Mouse (Mus musculus) adrenal gland, adult 2 months (tissue): Measurements from ENCODE around the gene Cdkn1b. TPM values are rescaled to one million over a fixed set of nuclear protein-coding genes. Genes with fewer than 3 reads are reported as not detected.

Experiments
- DNase-seq: peaks from one replicate; pipeline ENCODE4 v3.0.0; 2021
- polyA plus RNA-seq: library from polyadenylated mRNA; depleted of rRNA; stranded (reverse); fragments of >200 nt; gene quantifications from 2 replicates; pipeline ENCODE4 v1.2.3, GENCODE M21; 2012; rRNA removed
- total RNA-seq, 2 experiments: library from RNA; stranded (reverse); gene quantifications; 2 replicates each; pipeline ENCODE4 v1.2.3; 2021

Cdkn1b gene
- total and polyA plus RNA-seq, 3 experiments = 31.9 to 42.2 (median 41.5) TPM

DNA sequence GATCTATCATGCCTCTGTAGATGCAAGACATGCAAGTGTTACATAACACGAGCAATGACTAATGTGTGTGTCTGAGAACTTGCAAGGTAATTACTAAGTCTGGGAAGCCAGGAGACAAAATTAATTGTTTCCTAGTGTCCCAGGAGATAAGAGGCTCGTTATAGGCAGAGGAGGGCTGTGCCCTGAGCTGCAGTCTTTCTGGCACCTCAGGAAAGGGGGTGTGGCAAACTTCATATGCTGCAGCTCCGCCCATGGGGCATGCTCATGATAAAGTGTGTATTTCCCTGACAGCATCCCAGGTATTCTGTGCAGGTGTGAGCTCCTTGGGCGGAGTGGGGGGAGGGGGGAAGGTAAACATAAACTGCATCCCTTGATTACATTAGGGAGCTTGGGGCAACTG lies 51.9 kb downstream of the Cdkn1b start:
- no peak for DNase-seq

Other genes starting within 250 kb of the Cdkn1b start
- 10 to 100 TPM; 22.7 to 28.6 TPM for gene Dusp16, start 127.8 kb upstream of the Cdkn1b start, total RNA-seq
- gene Dusp16, start 127.8 kb upstream of the Cdkn1b start, polyA plus RNA-seq = 18.7 and 19.8 TPM in 2 replicates
- 10 to 100 TPM; 24.3 to 42.2 TPM for gene Crebl2, start 90.2 kb upstream of the Cdkn1b start, total RNA-seq
- gene Crebl2, start 90.2 kb upstream of the Cdkn1b start, polyA plus RNA-seq = 6.2 and 6.6 TPM in 2 replicates
- 1 to 10 TPM; 5.2 to 8.6 TPM for gene Gpr19, start 21.8 kb upstream of the Cdkn1b start, total RNA-seq
- gene Gpr19, start 21.8 kb upstream of the Cdkn1b start, polyA plus RNA-seq = 9.6 and 9.9 TPM in 2 replicates
- gene Apold1, start 61.3 kb downstream of the Cdkn1b start, total RNA-seq = 1 to 10 TPM; 3.9 to 4.7 TPM
- gene Apold1, start 61.3 kb downstream of the Cdkn1b start, polyA plus RNA-seq = 2.0 TPM in 2 replicates
- 10 to 100 TPM; 57.9 to 61.4 TPM for gene Ddx47, start 91.2 kb downstream of the Cdkn1b start, total RNA-seq
- 21.7 and 23.0 TPM in 2 replicates for gene Ddx47, start 91.2 kb downstream of the Cdkn1b start, polyA plus RNA-seq
- gene Gprc5a, start 145.2 kb downstream of the Cdkn1b start, total RNA-seq = 1 to 10 TPM in 1 of 2 experiments, under 1 TPM in 1; 0.55 to 1.0 TPM
- gene Gprc5a, start 145.2 kb downstream of the Cdkn1b start, polyA plus RNA-seq = 0.18 and 0.27 TPM in 2 replicates
- gene Gprc5d, start 197.9 kb downstream of the Cdkn1b start, total RNA-seq = not detected
- gene Gprc5d, start 197.9 kb downstream of the Cdkn1b start, polyA plus RNA-seq = not detected in 2 replicates